Mouse (Mus musculus) lung, postnatal 0 days (tissue): ENCODE measurements around the gene Fchsd2. TPM values are rescaled to one million over a fixed set of nuclear protein-coding genes. Genes with fewer than 3 reads are reported as not detected.

Experiments used
- ATAC-seq: fragments of 200-750 bp; cut with Nextera tagmentation; 2 replicates; pipeline ENCODE4 v1.8.0; 2017; ENCODE audit warnings: moderate library complexity
- DNase-seq: peaks from one replicate; pipeline ENCODE4 v3.0.0-alpha.2; 2016; ENCODE audit warnings: low spot score
- H3K27ac ChIP-seq: fragments of 300-500 bp; sonication (generic); 2 replicates; pipeline ENCODE4 v1.5.1; 2014; ENCODE audit warnings: antibody characterized with exemption, mild to moderate bottlenecking, low read length, mixed read lengths
- H3K27me3 ChIP-seq: fragments of 300-500 bp; sonication (generic); replicated peaks from 2 replicates; pipeline ENCODE4 v1.6.1; 2014; ENCODE audit warnings: low read length, mixed read lengths; ENCODE audit not compliant: insufficient read depth
- H3K36me3 ChIP-seq: fragments of 300-500 bp; sonication (generic); 2 replicates; pipeline ENCODE4 v1.6.1; 2014; ENCODE audit warnings: low read length, mixed read lengths; ENCODE audit not compliant: insufficient read depth
- H3K4me1 ChIP-seq: fragments of 300-500 bp; sonication (generic); 2 replicates; pipeline ENCODE4 v1.6.1; 2014; ENCODE audit warnings: antibody characterized with exemption, low read depth, low read length, mixed read lengths; ENCODE audit not compliant: insufficient read depth
- H3K4me2 ChIP-seq: fragments of 300-500 bp; sonication (generic); replicated peaks from 2 replicates; pipeline ENCODE4 v1.6.1; 2014; ENCODE audit warnings: low read depth, mild to moderate bottlenecking, low read length, moderate library complexity, mixed read lengths
- H3K4me3 ChIP-seq: fragments of 300-500 bp; sonication (generic); 2 replicates; pipeline ENCODE4 v1.5.1; 2014; ENCODE audit warnings: low read depth, low read length
- H3K9ac ChIP-seq: fragments of 300-500 bp; sonication (generic); replicated peaks from 2 replicates; pipeline ENCODE4 v1.6.1; 2014; ENCODE audit warnings: low read depth, mild to moderate bottlenecking
- H3K9me3 ChIP-seq: fragments of 300-500 bp; sonication (generic); 2 replicates; pipeline ENCODE4 v1.6.1; 2016; ENCODE audit warnings: low read length, mixed read lengths
- CTCF ChIP-seq: IDR thresholded peaks from 2 replicates; pipeline ENCODE4 v1.5.1; 2016; ENCODE audit warnings: antibody characterized with exemption, mild to moderate bottlenecking
- EP300 ChIP-seq: IDR thresholded peaks from 2 replicates; pipeline ENCODE4 v1.6.1; 2016; ENCODE audit warnings: antibody characterized with exemption, mild to moderate bottlenecking, control low read depth
- WGBS: fragments of 180-500 bp; shearing (Covaris S2); extraction: QIAGEN DNeasy Blood & Tissue Kit; methylation state at CpG from one replicate; pipeline ENCODE4 v1.1.7; 2014; 5-methylcytosine and 5-hydroxymethylcytosine counted together
- polyA plus RNA-seq: library from polyadenylated mRNA; unstranded; fragments of >200 nt; fragmentation: Nextera tagmentation; extraction: Ambion mirVana; gene quantifications from 2 replicates; pipeline ENCODE4 v1.2.1, GENCODE M21; 2015

The Fchsd2 gene
- polyA plus RNA-seq, 1 experiment from 2014 or later: 16.0 TPM

- H3K4me3 ChIP-seq: no peak overlapping the region
- 73% methylated on average over 2 of the region's 2 CpGs for WGBS
- H3K9me3 ChIP-seq: no peaks in the 10 kb centered on the region
- DNase-seq: no peak
- no peaks in the 10 kb centered on the region for H3K4me1 ChIP-seq
- no peak for ATAC-seq
- TF ChIP-seq CTCF (no peak), EP300 (no peak)
- no peak overlapping the region for H3K9ac ChIP-seq
- H3K4me2 ChIP-seq: no peak overlapping the region
- no peak overlapping the region for H3K27ac ChIP-seq
- H3K36me3 ChIP-seq: no peaks in the 10 kb centered on the region
- H3K27me3 ChIP-seq: no peaks in the 10 kb centered on the region
These were observed 67.6 kb downstream of the Fchsd2 start for GRCm38 (mm10) chr7:101160266-101160665.

GRCm38 (mm10) chr7:101162781-101163180, 70.1 kb downstream of the Fchsd2 start:
- no peaks in the 10 kb centered on the region for H3K9me3 ChIP-seq
- ATAC-seq (no peak), DNase-seq (no peak)
- no peak overlapping the region for H3K27ac ChIP-seq
- no peaks in the 10 kb centered on the region for H3K4me1 ChIP-seq
- TF ChIP-seq EP300: no peak
- TF ChIP-seq CTCF: no peak
- no peak overlapping the region for H3K4me2 ChIP-seq
- no peak overlapping the region for H3K9ac ChIP-seq
- no peaks in the 10 kb centered on the region for H3K36me3 ChIP-seq
- H3K4me3 ChIP-seq: no peak overlapping the region
- no peaks in the 10 kb centered on the region for H3K27me3 ChIP-seq
- WGBS: 75% methylated on average over 1 of the region's 1 CpGs

DNA sequence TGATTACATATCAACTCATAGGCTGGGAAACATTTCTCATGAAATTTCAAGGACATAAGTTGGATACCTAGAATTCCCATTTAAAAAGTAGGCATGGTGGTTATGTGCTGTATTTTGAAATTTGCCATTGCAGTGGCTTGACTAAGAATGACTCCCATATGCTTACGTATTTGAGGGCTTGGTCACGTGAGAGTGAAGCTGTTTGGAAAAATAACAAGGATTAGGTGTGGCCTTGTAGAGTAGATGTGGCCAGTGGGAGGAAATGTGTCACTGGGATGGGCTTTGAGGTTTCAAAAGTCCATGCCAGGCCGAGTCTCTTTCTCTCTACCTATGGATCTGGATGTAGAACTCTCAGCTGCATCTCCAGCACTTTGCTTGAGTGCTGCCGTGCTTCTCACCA, 71.2 kb downstream of the Fchsd2 start:
- Histone ChIP-seq H3K27me3 (no peaks in the 10 kb centered on the region), H3K4me1 (no peaks in the 10 kb centered on the region), H3K4me3 (no peak overlapping the region), H3K36me3 (no peaks in the 10 kb centered on the region), H3K9ac (no peak overlapping the region), H3K4me2 (no peak overlapping the region), H3K9me3 (no peaks in the 10 kb centered on the region), H3K27ac (no peak overlapping the region)
- ATAC-seq: no peak
- no peak for DNase-seq
- TF ChIP-seq CTCF: no peak
- TF ChIP-seq EP300: no peak
- 64% methylated on average over 4 of the region's 4 CpGs for WGBS

DNA sequence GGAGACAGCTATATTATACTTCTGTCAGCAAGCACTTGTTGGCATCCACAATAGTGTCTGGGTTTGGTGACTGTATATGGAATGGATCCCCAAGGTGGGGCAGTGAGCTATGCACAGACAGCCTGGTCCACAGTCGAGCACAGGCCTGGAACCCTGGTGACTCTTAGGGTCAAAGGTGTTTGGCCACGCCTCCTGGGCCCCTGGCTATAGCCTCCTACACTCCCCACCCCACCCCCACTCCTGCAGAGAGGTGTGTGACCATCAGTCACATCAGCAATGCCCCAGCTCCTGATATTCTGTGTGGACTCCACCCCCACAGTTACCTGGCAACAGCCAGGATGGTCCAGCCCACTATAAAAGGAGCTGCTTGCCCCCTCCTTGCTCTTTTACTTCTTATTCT, 73.9 kb downstream of the Fchsd2 start:
- H3K27ac ChIP-seq: no peak overlapping the region
- H3K27me3 ChIP-seq: no peaks in the 10 kb centered on the region
- ATAC-seq: no peak
- H3K36me3 ChIP-seq: no peaks in the 10 kb centered on the region
- TF ChIP-seq CTCF (no peak), EP300 (no peak)
- no peaks in the 10 kb centered on the region for H3K9me3 ChIP-seq
- no peak overlapping the region for H3K4me3 ChIP-seq
- DNase-seq: no peak
- no peak overlapping the region for H3K4me2 ChIP-seq
- no peak overlapping the region for H3K9ac ChIP-seq
- no peaks in the 10 kb centered on the region for H3K4me1 ChIP-seq
- 50% methylated on average over 2 of the region's 2 CpGs for WGBS

- Histone ChIP-seq H3K4me2 (no peak overlapping the region), H3K27ac (no peak overlapping the region), H3K27me3 (no peaks in the 10 kb centered on the region), H3K4me1 (no peaks in the 10 kb centered on the region), H3K4me3 (no peak overlapping the region), H3K36me3 (no peaks in the 10 kb centered on the region), H3K9ac (no peak overlapping the region), H3K9me3 (no peaks in the 10 kb centered on the region)
- no peak for TF ChIP-seq EP300
- TF ChIP-seq CTCF: no peak
- DNase-seq: peak; percentile 66
- ATAC-seq: no peak
- WGBS: 44% methylated on average over 3 of the region's 3 CpGs
These were observed 77.8 kb downstream of the Fchsd2 start for GRCm38 (mm10) chr7:101170482-101170881.

DNA sequence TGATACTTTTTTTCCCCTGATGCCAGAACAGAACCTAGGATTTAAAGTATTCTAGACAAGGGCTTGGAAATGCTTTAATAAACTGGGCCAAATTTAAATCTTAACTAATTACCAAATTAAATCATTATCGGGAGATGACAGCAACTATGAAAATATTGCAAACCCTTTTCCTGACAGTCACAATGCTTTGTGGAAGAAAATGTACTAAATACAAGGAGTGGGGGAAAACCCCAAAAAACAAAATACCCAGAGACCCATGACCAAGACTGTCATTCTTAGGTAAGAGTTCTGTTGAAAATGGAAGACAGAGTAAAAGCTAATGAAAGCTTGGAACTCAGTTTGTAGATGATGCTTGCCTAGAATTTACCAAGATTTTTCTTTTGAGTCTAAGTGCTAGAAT, 78.3 kb downstream of the Fchsd2 start:
- H3K36me3 ChIP-seq: no peaks in the 10 kb centered on the region
- H3K4me2 ChIP-seq: no peak overlapping the region
- ATAC-seq (no peak), DNase-seq (no peak)
- no peaks in the 10 kb centered on the region for H3K27me3 ChIP-seq
- TF ChIP-seq CTCF (no peak), EP300 (no peak)
- no peaks in the 10 kb centered on the region for H3K4me1 ChIP-seq
- no peak overlapping the region for H3K9ac ChIP-seq
- 82% methylated on average over 1 of the region's 1 CpGs for WGBS
- no peaks in the 10 kb centered on the region for H3K9me3 ChIP-seq
- no peak overlapping the region for H3K27ac ChIP-seq
- no peak overlapping the region for H3K4me3 ChIP-seq

GRCm38 (mm10) chr7:101173331-101173730, 80.7 kb downstream of the Fchsd2 start:
- H3K4me3 ChIP-seq: no peak overlapping the region
- ATAC-seq (no peak), DNase-seq (no peak)
- H3K9me3 ChIP-seq: no peaks in the 10 kb centered on the region
- H3K4me2 ChIP-seq: no peak overlapping the region
- H3K27ac ChIP-seq: no peak overlapping the region
- no peak overlapping the region for H3K9ac ChIP-seq
- H3K27me3 ChIP-seq: no peaks in the 10 kb centered on the region
- 89% methylated on average over 3 of the region's 3 CpGs for WGBS
- TF ChIP-seq CTCF (no peak), EP300 (no peak)
- H3K36me3 ChIP-seq: no peaks in the 10 kb centered on the region
- H3K4me1 ChIP-seq: peaks cover 6% of the 10 kb centered on the region
